ENCODE assay signal across 31 mouse cellular contexts in the genomic region with DNA sequence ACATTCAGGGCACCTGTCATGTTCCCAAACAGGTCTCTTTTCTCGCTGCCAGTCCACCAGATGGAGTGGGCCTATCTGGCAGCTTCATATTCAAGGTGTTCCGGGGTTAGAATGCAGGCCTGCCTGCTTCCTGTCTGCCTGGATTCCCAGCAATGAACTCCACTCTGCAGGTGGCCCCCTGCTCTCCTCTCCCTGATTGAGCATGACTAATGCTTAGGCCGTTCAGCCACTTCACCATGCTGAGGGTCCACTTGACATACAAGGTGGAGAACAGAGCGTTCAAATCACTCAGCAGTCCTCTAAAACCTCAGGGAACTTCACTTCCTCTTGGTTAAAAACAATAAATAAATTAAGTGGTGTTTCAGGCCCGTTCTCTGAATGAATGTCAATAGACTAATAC.
DNase-seq lines count a peak whose midpoint lies in the region; ATAC-seq and TF ChIP-seq lines count a peak whose summit lies in the region.
"Had no signal": no experiment of that assay in that cellular context is flagged by ENCODE, and none has a peak within 500 bp of the region (broad histone marks: within the 10 kb centered on the region; RNA-seq: fewer than 3 reads in every experiment).

No protein-coding gene starts in this region.

- no peak overlapping the region for H3K9ac ChIP-seq in hindbrain, embryonic 11.5 days (ENCODE audit: low read depth, low read length)
- no peak overlapping the region for H3K9ac ChIP-seq in liver, postnatal 0 days (replicated peaks)
- H3K9ac ChIP-seq: embryonic facial prominence, embryonic 12.5 days; heart, embryonic 12.5 days; liver, embryonic 14.5 days; neural tube, embryonic 12.5 days had no signal

- ATAC-seq in hindbrain, embryonic 11.5 days (ENCODE audit: low FRiP score): 0 out of 2 replicates have a peak, but pooled peaks have one; percentile 7
- no peak for ATAC-seq in erythroid progenitor cell, adult 5-6 weeks (replicated peaks; ENCODE audit: low FRiP score, poor library complexity, severe bottlenecking)
- no peak for ATAC-seq in liver, postnatal 0 days
- ATAC-seq: activated CD4-positive, CD25-positive, alpha-beta regulatory T cell, adult 4 months; forebrain, embryonic 16.5 days; hindbrain, embryonic 16.5 days; midbrain, embryonic 16.5 days had no signal

- H3K27me3 ChIP-seq in hindbrain, embryonic 11.5 days (ENCODE audit: control insufficient read depth, insufficient read depth, low read length): peaks cover 2% of the 10 kb centered on the region
- peaks cover 58% of the 10 kb centered on the region for H3K27me3 ChIP-seq in hindbrain, embryonic 10.5 days (ENCODE audit: insufficient read depth, poor library complexity, severe bottlenecking)
- H3K27me3 ChIP-seq in liver, postnatal 0 days (ENCODE audit: insufficient read depth, low read length): no peaks in the 10 kb centered on the region; the same call in 1 of the 2 replicates
- H3K27me3 ChIP-seq: embryonic facial prominence, embryonic 12.5 days; heart, embryonic 12.5 days had no signal

- H3K4me3 ChIP-seq in hindbrain, embryonic 11.5 days (ENCODE audit: low read depth, low read length): no peak overlapping the region
- no peak overlapping the region for H3K4me3 ChIP-seq in hindbrain, embryonic 10.5 days
- H3K4me3 ChIP-seq in lung, adult 2 months (replicated peaks; ENCODE audit: extremely low read depth, low read depth, low read length): no peak overlapping the region
- no peak overlapping the region for H3K4me3 ChIP-seq in liver, postnatal 0 days (ENCODE audit: low read depth, low read length)
- H3K4me3 ChIP-seq: embryonic facial prominence, embryonic 12.5 days; forebrain, embryonic 10.5 days; gastrocnemius, adult 2 months; heart, adult 2 months; heart, embryonic 12.5 days; midbrain, embryonic 10.5 days; myocyte; neural tube, embryonic 12.5 days had no signal

- no peak for TF ChIP-seq EP300 in liver, postnatal 0 days (IDR thresholded peaks at IDR 0.05; ENCODE audit: low read depth)

- no peaks in the 10 kb centered on the region for H3K9me3 ChIP-seq in hindbrain, embryonic 11.5 days (ENCODE audit: control insufficient read depth, low read length)
- no peaks in the 10 kb centered on the region for H3K9me3 ChIP-seq in hindbrain, embryonic 10.5 days
- no peaks in the 10 kb centered on the region for H3K9me3 ChIP-seq in liver, postnatal 0 days (ENCODE audit: low read length)
- H3K9me3 ChIP-seq: embryonic facial prominence, embryonic 12.5 days; forebrain, embryonic 10.5 days; heart, embryonic 12.5 days; midbrain, embryonic 10.5 days; neural tube, embryonic 12.5 days had no signal

- H3K27ac ChIP-seq in hindbrain, embryonic 11.5 days (ENCODE audit: low read depth, low read length): no peak overlapping the region
- no peak overlapping the region for H3K27ac ChIP-seq in hindbrain, embryonic 10.5 days
- H3K27ac ChIP-seq in liver, postnatal 0 days (ENCODE audit: low read depth): no peak overlapping the region
- H3K27ac ChIP-seq: embryonic facial prominence, embryonic 12.5 days; forebrain, embryonic 10.5 days; gastrocnemius, adult 2 months; heart, adult 2 months; kidney, postnatal 0 days; liver, embryonic 14.5 days; midbrain, embryonic 10.5 days; neural tube, embryonic 12.5 days had no signal

- no peaks in the 10 kb centered on the region for H3K36me3 ChIP-seq in hindbrain, embryonic 11.5 days (ENCODE audit: control insufficient read depth, insufficient read depth, low read length)
- H3K36me3 ChIP-seq in hindbrain, embryonic 10.5 days: no peaks in the 10 kb centered on the region
- H3K36me3 ChIP-seq in liver, postnatal 0 days (replicated peaks; ENCODE audit: insufficient read depth, low read length): no peaks in the 10 kb centered on the region
- H3K36me3 ChIP-seq: embryonic facial prominence, embryonic 12.5 days; forebrain, embryonic 10.5 days; heart, embryonic 12.5 days; midbrain, embryonic 10.5 days; neural tube, embryonic 12.5 days had no signal

- no peak for TF ChIP-seq POLR2A in lung, adult 2 months (IDR thresholded peaks at IDR 0.05; ENCODE audit: borderline replicate concordance, extremely low read depth, low read depth, low read length)

- 58% methylated on average over 5 of the region's 5 CpGs for WGBS in hindbrain, embryonic 11.5 days
- 54% methylated on average over 5 of the region's 5 CpGs for WGBS in hindbrain, embryonic 10.5 days
- 43% methylated on average over 5 of the region's 5 CpGs for WGBS in lung, adult 2 months
- WGBS in liver, postnatal 0 days (ENCODE audit: insufficient replicate concordance): 62% methylated on average over 5 of the region's 5 CpGs

- H3K4me1 ChIP-seq in hindbrain, embryonic 11.5 days (replicated peaks; ENCODE audit: control insufficient read depth, insufficient read depth, low read length): no peaks in the 10 kb centered on the region
- H3K4me1 ChIP-seq in hindbrain, embryonic 10.5 days (replicated peaks): peaks cover 7% of the 10 kb centered on the region; the same call in 1 of the 2 replicates
- no peaks in the 10 kb centered on the region for H3K4me1 ChIP-seq in lung, adult 2 months (ENCODE audit: control insufficient read depth, insufficient read depth, low read length)
- no peaks in the 10 kb centered on the region for H3K4me1 ChIP-seq in liver, postnatal 0 days (ENCODE audit: insufficient read depth)
- H3K4me1 ChIP-seq: heart, embryonic 12.5 days; neural tube, embryonic 12.5 days had no signal

- DNase-seq in hindbrain, embryonic 11.5 days (ENCODE audit: low spot score): no peak
- no peak for DNase-seq in hindbrain, embryonic 10.5 days (ENCODE audit: low spot score)
- DNase-seq in lung, adult 2 months: peak; percentile 56
- peak; percentile 71 for DNase-seq in lung, postnatal 10 days
- DNase-seq in thymus, postnatal 0 days (ENCODE audit: low spot score): no peak
- DNase-seq in liver, postnatal 0 days: no peak
- DNase-seq: adrenal gland, adult 2 months; cerebellum, adult 8-10 months; cerebellum, postnatal 36 days; gastrocnemius, adult 2 months; gastrocnemius, postnatal 36 days; heart, adult 2 months; kidney, adult 2 months; layer of hippocampus, adult 9-11 months; liver; right cerebral cortex, adult 18-20 months; spleen, adult 18-20 months; thymus, postnatal 36 days had no signal

- TF ChIP-seq CTCF in lung, adult 2 months (IDR thresholded peaks at IDR 0.05; ENCODE audit: insufficient read depth, low read length): no peak
- no peak for TF ChIP-seq CTCF in liver, postnatal 0 days (IDR thresholded peaks at IDR 0.05; ENCODE audit: low read depth)

- H3K4me2 ChIP-seq in hindbrain, embryonic 11.5 days (replicated peaks; ENCODE audit: low read depth, low read length): no peak overlapping the region
- no peak overlapping the region for H3K4me2 ChIP-seq in liver, postnatal 0 days (ENCODE audit: low read depth, low read length)
- H3K4me2 ChIP-seq: embryonic facial prominence, embryonic 12.5 days; heart, embryonic 12.5 days; neural tube, embryonic 12.5 days had no signal

Comparison
In these comparisons a context has a peak if more than half of its experiments do, and no peak if none do; other contexts are left out.
1. DNase-seq: peak in lung, adult 2 months (single experiment) and lung, postnatal 10 days (single experiment); none in hindbrain, embryonic 11.5 days (single experiment), hindbrain, embryonic 10.5 days (single experiment), thymus, postnatal 0 days (single experiment) and liver, postnatal 0 days (single experiment).